Mouse (Mus musculus): Measurements from ENCODE around the gene Ap4e1.
"Not testable (repeated sequence)": the region's sequence is repeated elsewhere in the genome, so short reads cannot be mapped to it uniquely, and the experiment has no call there.

DNA sequence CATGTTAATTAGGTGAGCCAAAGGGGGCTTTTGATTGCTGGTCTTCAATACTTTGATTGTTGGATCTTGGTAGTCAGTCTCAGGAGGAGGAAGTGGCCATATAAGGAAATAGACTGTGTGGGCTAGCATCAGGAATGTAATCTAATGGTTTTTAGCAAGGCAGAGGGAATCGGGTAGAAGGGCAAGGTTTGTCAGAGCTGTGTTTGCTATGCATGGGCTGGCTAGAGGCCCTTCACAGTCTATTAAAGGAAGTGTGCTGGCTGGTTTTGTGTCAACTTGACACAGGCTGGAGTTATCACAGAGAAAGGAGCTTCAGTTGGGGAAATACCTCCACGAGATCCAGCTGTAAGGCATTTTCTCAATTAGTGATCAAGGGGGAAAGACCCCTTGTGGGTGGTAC, 70.5 kb downstream of the Ap4e1 start:
- not testable (repeated sequence) for TF ChIP-seq POLR2A (IDR thresholded peaks at IDR 0.05; ENCODE audit: insufficient read depth, low read length); CTCF (IDR thresholded peaks at IDR 0.05; ENCODE audit: low read depth, low read length)

All from ES-Bruce4 (cell line).